Mouse (Mus musculus) heart, postnatal 4 days (tissue): ENCODE results near the gene Maats1. TPM values are rescaled to one million over a fixed set of nuclear protein-coding genes. Genes with fewer than 3 reads are reported as not detected.

Experiments used
- DNase-seq: peaks from one replicate; pipeline ENCODE4 v3.0.0; 2021
- total RNA-seq, 2 experiments: library from RNA; stranded (reverse); gene quantifications; 2 replicates each; pipeline ENCODE4 v1.2.3; 2021

The Maats1 gene
- total RNA-seq, 2 experiments from 2014 or later: 0.09 TPM; not detected in 1

GRCm38 (mm10) chr16:38294685-38295348 is 47.1 kb downstream of the Maats1 start, which contains the start of gene Nr1i2:
Nr1i2 (minus strand) TSS chr16:38294824.
- DNase-seq: no peak

GRCm38 (mm10) chr16:38290151-38290550 is 51.8 kb downstream of the Maats1 start:
- no peak for DNase-seq

- DNase-seq: no peak
Observed at GRCm38 (mm10) chr16:38288851-38289250, 53.1 kb downstream of the Maats1 start.

- no peak for DNase-seq
Observed at GRCm38 (mm10) chr16:38287762-38288161, 54.2 kb downstream of the Maats1 start.

- DNase-seq: no peak
Observed at GRCm38 (mm10) chr16:38287357-38287756, 54.6 kb downstream of the Maats1 start.

- DNase-seq: no peak
Observed at GRCm38 (mm10) chr16:38286541-38286940, 55.4 kb downstream of the Maats1 start.

- no peak for DNase-seq
Observed at GRCm38 (mm10) chr16:38285801-38286200, 56.1 kb downstream of the Maats1 start.

- DNase-seq: no peak
Observed at GRCm38 (mm10) chr16:38283300-38283699, 58.6 kb downstream of the Maats1 start.

- DNase-seq: no peak
Observed at GRCm38 (mm10) chr16:38282559-38283160, 59.3 kb downstream of the Maats1 start.

GRCm38 (mm10) chr16:38280951-38281350 is 61.0 kb downstream of the Maats1 start:
- no peak for DNase-seq

GRCm38 (mm10) chr16:38279794-38280193 is 62.1 kb downstream of the Maats1 start:
- no peak for DNase-seq

- no peak for DNase-seq
Observed at GRCm38 (mm10) chr16:38274737-38275136, 67.2 kb downstream of the Maats1 start.

GRCm38 (mm10) chr16:38272483-38272882 is 69.5 kb downstream of the Maats1 start:
- DNase-seq: no peak

GRCm38 (mm10) chr16:38271601-38272000 is 70.3 kb downstream of the Maats1 start:
- DNase-seq: no peak

GRCm38 (mm10) chr16:38255927-38256326 is 86.0 kb downstream of the Maats1 start:
- no peak for DNase-seq

GRCm38 (mm10) chr16:38255107-38255506 is 86.8 kb downstream of the Maats1 start:
- no peak for DNase-seq

GRCm38 (mm10) chr16:38254001-38254400 is 87.9 kb downstream of the Maats1 start:
- DNase-seq: no peak

- DNase-seq: no peak
Observed at GRCm38 (mm10) chr16:38250467-38250866, 91.5 kb downstream of the Maats1 start.

- no peak for DNase-seq
Observed at GRCm38 (mm10) chr16:38248331-38248961, 93.5 kb downstream of the Maats1 start.
